Mouse (Mus musculus) kidney, postnatal 0 days (tissue): ENCODE results near the gene Hhat. TPM values are rescaled to one million over a fixed set of nuclear protein-coding genes. Genes with fewer than 3 reads are reported as not detected.

ENCODE experiments used
- ATAC-seq: fragments of 200-750 bp; cut with Nextera tagmentation; replicated peaks from 2 replicates; pipeline ENCODE4 v1.8.0; 2017; ENCODE audit warnings: low read depth, moderate number of reproducible peaks, moderate TSS enrichment, moderate library complexity; ENCODE audit not compliant: low FRiP score
- DNase-seq: peaks from one replicate; pipeline ENCODE4 v3.0.0-alpha.2; 2016; ENCODE audit warnings: low spot score
- H3K27ac ChIP-seq: fragments of 300-500 bp; sonication (generic); 2 replicates; pipeline ENCODE4 v1.5.1; 2014; ENCODE audit warnings: mild to moderate bottlenecking
- H3K27me3 ChIP-seq: fragments of 300-500 bp; sonication (generic); 2 replicates; pipeline ENCODE4 v1.6.1; 2014; ENCODE audit warnings: low read length, mixed read lengths; ENCODE audit not compliant: insufficient read depth
- H3K36me3 ChIP-seq: fragments of 300-500 bp; sonication (generic); 2 replicates; pipeline ENCODE4 v1.6.1; 2014; ENCODE audit warnings: low read length, mixed read lengths; ENCODE audit not compliant: insufficient read depth
- H3K4me1 ChIP-seq: fragments of 300-500 bp; sonication (generic); replicated peaks from 2 replicates; pipeline ENCODE4 v1.6.1; 2014; ENCODE audit warnings: antibody characterized with exemption, low read length, mixed read lengths; ENCODE audit not compliant: insufficient read depth
- H3K4me2 ChIP-seq: fragments of 300-500 bp; sonication (generic); 2 replicates; pipeline ENCODE4 v1.6.1; 2014; ENCODE audit warnings: mild to moderate bottlenecking, low read length, moderate library complexity, mixed read lengths
- H3K4me3 ChIP-seq: fragments of 300-500 bp; sonication (generic); replicated peaks from 2 replicates; pipeline ENCODE4 v1.5.1; 2014; ENCODE audit warnings: low read depth, low read length
- H3K9ac ChIP-seq: fragments of 300-500 bp; sonication (generic); 2 replicates; pipeline ENCODE4 v1.6.1; 2014; ENCODE audit warnings: low read depth, low read length
- H3K9me3 ChIP-seq: fragments of 300-500 bp; sonication (generic); replicated peaks from 2 replicates; pipeline ENCODE4 v1.6.1; 2016; ENCODE audit warnings: low read length, inconsistent platforms, mixed read lengths
- CTCF ChIP-seq: IDR thresholded peaks from 2 replicates; pipeline ENCODE4 v1.5.1; 2016; ENCODE audit warnings: antibody characterized with exemption, low read depth, mild to moderate bottlenecking, moderate library complexity
- WGBS: fragments of 180-500 bp; shearing (Covaris S2); extraction: QIAGEN DNeasy Blood & Tissue Kit; methylation state at CpG from one replicate; pipeline ENCODE4 v1.1.7; 2014; 5-methylcytosine and 5-hydroxymethylcytosine counted together
- polyA plus RNA-seq: library from polyadenylated mRNA; unstranded; fragments of >200 nt; fragmentation: Nextera tagmentation; extraction: Ambion mirVana; gene quantifications from 2 replicates; pipeline ENCODE4 v1.2.1, GENCODE M21; 2015

Hhat gene
- 11.9 and 13.5 TPM in 2 replicates for polyA plus RNA-seq

DNA sequence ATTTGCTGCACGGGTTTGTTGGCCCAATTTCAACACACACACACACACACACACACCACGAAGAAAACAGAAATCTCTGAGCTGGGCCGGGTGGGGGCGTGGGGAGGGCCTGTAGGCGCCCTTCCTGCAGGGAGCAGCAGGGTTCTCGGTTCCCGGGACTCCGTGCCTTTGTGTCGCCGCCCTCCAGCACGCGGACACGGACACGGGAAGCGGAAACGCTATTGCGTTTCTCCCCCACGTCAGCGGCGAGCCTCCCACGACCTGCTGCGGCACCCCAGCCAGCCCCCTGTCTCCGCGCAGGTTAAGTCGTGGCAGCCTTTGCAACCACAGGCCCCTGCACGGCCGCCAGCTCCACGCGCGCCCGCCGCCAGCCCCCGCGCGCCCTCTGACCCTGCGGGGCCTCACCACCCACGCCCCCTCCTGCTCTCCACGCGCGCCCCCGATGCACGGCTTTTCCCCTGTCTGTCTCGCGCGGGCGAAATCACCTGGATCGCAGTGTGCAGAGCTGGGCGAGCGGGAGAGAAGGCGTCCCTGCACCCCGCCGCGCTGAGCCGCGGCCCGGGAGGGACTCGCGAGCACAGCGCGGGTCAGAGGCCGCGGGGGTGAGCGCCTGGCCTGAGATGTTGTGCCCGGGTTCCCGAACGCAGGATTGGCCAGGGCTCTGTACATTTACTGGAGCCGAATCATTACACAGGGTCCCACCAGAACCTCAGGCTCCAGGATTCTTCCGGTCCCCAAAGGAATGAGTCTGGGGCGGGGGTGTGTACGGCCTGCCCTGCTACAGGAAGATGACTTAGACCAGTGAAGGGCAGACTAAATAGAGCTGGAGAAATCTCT, at the start of gene Hhat:
TSS of gene Hhat (minus strand) at position 729 of the 837 bp plus-strand sequence.
- TF ChIP-seq CTCF: no peak; the same call in 1 of the 2 replicates
- peak; percentile 79 for ATAC-seq
- Histone ChIP-seq H3K36me3 (no peaks in the 10 kb centered on the region), H3K27me3 (no peaks in the 10 kb centered on the region), H3K27ac (peak within 1 kb of the TSS; percentile 95), H3K9ac (peak within 1 kb of the TSS; percentile 89), H3K4me2 (peak within 1 kb of the TSS; percentile 88), H3K4me1 (peaks cover 4% of the 10 kb centered on the region; the same call in 1 of the 2 replicates), H3K9me3 (no peaks in the 10 kb centered on the region), H3K4me3 (peak within 1 kb of the TSS; percentile 57)
- under 1% methylated on average over 64 of the region's 70 CpGs for WGBS
- DNase-seq: peak; percentile 75

DNA sequence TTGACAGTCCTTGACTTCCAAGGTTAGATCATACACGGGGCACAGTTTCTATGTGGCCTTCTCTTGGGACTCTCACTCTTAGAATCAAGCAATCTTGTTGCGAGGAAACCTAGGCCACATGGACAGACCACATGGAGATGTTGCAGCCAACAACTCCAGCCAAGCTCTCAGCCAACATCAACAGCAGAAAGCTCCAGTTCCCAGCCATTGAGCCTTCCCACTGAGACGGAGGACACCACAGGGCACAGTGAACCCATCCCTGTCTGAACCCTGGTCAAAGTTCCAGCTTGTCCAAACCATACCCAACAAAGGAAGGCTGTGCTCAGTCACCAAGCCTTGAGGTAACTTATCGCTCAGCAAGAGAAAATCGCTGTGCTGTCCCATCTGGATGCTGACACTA, 47.3 kb upstream of the Hhat start:
- Histone ChIP-seq H3K27me3 (no peaks in the 10 kb centered on the region), H3K9ac (no peak overlapping the region), H3K36me3 (no peaks in the 10 kb centered on the region), H3K27ac (no peak overlapping the region), H3K4me2 (no peak overlapping the region), H3K4me1 (peaks cover 10% of the 10 kb centered on the region; the same call in 1 of the 2 replicates), H3K4me3 (no peak overlapping the region), H3K9me3 (no peaks in the 10 kb centered on the region)
- WGBS: 80% methylated on average over 5 of the region's 5 CpGs
- DNase-seq (no peak), ATAC-seq (no peak)
- no peak for TF ChIP-seq CTCF

DNA sequence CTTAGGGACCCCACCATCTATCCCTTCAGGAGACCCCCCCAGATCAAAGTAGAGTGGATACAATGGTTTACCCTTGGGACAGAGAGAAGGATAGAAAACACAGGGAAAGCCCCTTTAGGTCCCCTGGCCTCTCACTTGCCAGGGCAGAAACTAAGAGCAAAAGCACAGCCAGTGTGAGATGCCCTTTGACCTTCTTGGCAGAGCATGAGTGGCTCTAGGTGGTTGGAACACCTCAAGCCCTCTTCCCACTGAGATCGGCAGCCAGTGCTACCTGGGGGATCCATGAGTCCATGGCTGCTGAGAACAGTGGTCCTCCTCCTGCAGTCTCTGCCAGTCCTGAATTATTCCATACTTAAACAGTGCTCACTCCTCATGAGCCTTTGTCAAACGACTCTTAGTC, 44.8 kb upstream of the Hhat start:
- TF ChIP-seq CTCF: no peak
- no peaks in the 10 kb centered on the region for H3K9me3 ChIP-seq
- ATAC-seq (no peak), DNase-seq (no peak)
- no peak overlapping the region for H3K27ac ChIP-seq
- no peaks in the 10 kb centered on the region for H3K27me3 ChIP-seq
- no peaks in the 10 kb centered on the region for H3K4me1 ChIP-seq
- H3K9ac ChIP-seq: no peak overlapping the region
- no peak overlapping the region for H3K4me3 ChIP-seq
- 53% methylated on average over 2 of the region's 2 CpGs for WGBS
- H3K36me3 ChIP-seq: no peaks in the 10 kb centered on the region
- H3K4me2 ChIP-seq: no peak overlapping the region

DNA sequence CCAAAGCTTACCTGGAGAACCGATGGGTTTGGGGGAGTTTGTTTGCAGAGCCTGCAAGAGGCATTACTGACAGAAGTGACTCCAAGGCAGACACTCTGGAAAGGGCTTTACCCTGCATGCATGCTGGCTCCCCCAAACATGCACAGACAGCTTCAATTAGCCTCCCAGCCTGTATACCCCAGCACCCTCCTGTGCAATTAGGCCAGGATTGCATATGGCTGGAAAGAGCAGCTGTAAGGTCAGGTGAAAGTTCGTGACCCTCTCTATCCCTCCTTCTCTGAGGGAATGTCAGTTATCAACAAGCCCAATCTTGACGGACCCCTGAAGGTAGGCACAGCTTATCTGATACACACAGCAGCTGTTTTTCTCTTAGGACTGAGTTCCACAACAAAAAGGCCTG, 43.7 kb upstream of the Hhat start:
- no peak overlapping the region for H3K9ac ChIP-seq
- WGBS: 40% methylated on average over 3 of the region's 3 CpGs
- TF ChIP-seq CTCF: no peak

DNA sequence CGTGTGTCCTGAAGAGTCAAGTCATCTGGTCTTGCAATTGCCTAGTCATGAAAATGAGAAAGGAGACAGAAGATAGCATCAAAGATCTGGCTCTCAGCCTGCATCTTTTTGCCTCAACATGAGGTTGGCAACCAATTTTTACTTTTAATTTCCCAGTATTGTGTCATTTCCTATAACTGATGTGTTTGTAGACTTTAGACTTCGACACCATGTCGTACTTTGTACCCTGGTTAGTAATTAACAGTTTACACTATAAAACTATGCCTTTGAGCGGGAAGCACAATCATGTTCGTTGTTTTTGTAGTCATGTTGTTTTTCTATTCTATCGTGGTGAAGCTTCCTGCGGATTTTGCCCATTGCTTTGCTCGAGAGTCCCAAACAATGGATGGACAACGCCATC, 41.7 kb upstream of the Hhat start:
- Histone ChIP-seq H3K36me3 (no peaks in the 10 kb centered on the region), H3K27me3 (no peaks in the 10 kb centered on the region), H3K4me2 (no peak overlapping the region), H3K4me1 (no peaks in the 10 kb centered on the region), H3K9me3 (no peaks in the 10 kb centered on the region), H3K27ac (no peak overlapping the region), H3K4me3 (no peak overlapping the region), H3K9ac (no peak overlapping the region)
- DNase-seq: no peak
- ATAC-seq: no peak
- no peak for TF ChIP-seq CTCF
- WGBS: 79% methylated on average over 9 of the region's 9 CpGs

More for the DNA sequence above, 43.7 kb upstream of the Hhat start:
- Histone ChIP-seq H3K9me3 (no peaks in the 10 kb centered on the region), H3K27ac (no peak overlapping the region), H3K27me3 (no peaks in the 10 kb centered on the region), H3K4me3 (no peak overlapping the region), H3K36me3 (no peaks in the 10 kb centered on the region), H3K4me1 (no peaks in the 10 kb centered on the region), H3K4me2 (no peak overlapping the region)
- no peak for ATAC-seq
- no peak for DNase-seq

DNA sequence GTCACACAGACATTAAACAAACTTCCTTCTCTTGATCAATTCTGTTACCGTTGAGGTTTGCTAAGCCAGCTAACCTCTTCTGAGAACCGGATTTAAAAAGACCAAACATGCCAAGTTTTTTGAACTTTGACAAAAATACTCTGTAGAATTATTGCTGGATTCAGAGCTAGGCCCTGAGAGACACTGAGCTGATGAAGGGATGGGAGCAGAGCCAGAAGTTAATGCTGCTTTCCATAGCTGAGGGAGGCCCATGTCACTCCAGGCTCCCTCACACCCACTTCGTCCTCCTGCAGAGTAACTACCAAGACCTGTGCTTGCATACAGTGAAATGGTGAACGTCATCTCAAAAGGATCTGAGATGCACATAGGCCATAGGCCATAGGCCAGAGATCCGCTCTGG, 41.3 kb upstream of the Hhat start:
- 0 out of 2 replicates have a peak, but pooled peaks have one; percentile 29 for ATAC-seq

More for the DNA sequence above, 41.3 kb upstream of the Hhat start:
- H3K4me3 ChIP-seq: no peak overlapping the region
- DNase-seq: peak; percentile 62
- H3K27ac ChIP-seq: no peak overlapping the region
- H3K36me3 ChIP-seq: no peaks in the 10 kb centered on the region
- H3K9ac ChIP-seq: no peak overlapping the region
- WGBS: 72% methylated on average over 5 of the region's 5 CpGs
- no peaks in the 10 kb centered on the region for H3K27me3 ChIP-seq
- no peaks in the 10 kb centered on the region for H3K9me3 ChIP-seq
- no peaks in the 10 kb centered on the region for H3K4me1 ChIP-seq
- no peak overlapping the region for H3K4me2 ChIP-seq
- TF ChIP-seq CTCF: no peak
